Mouse (Mus musculus) testis, adult 2 months (tissue): ENCODE results near the gene Gm21541. TPM values are rescaled to one million over a fixed set of nuclear protein-coding genes. Genes with fewer than 3 reads are reported as not detected.
"Not testable (repeated sequence)": the region's sequence is repeated elsewhere in the genome, so short reads cannot be mapped to it uniquely, and the experiment has no call there.

ENCODE experiments used
- H3K27ac ChIP-seq: fragments of 200-500 bp; 2 replicates; pipeline ENCODE4 v1.5.1; 2012; ENCODE audit warnings: low read depth, low read length; ENCODE audit not compliant: control insufficient read depth, insufficient read depth
- H3K27me3 ChIP-seq: fragments of 200-500 bp; 2 replicates; pipeline ENCODE4 v1.6.1; 2012; ENCODE audit warnings: mild to moderate bottlenecking, low read length, moderate library complexity; ENCODE audit not compliant: control insufficient read depth, insufficient read depth
- H3K36me3 ChIP-seq: fragments of 200-500 bp; 2 replicates; pipeline ENCODE4 v1.6.1; 2012; ENCODE audit warnings: mild to moderate bottlenecking, low read length; ENCODE audit not compliant: control insufficient read depth, insufficient read depth
- H3K4me1 ChIP-seq: fragments of 200-500 bp; 2 replicates; pipeline ENCODE4 v1.6.1; 2012; ENCODE audit warnings: low read length; ENCODE audit not compliant: control insufficient read depth, insufficient read depth
- H3K4me3 ChIP-seq: fragments of 200-500 bp; 2 replicates; pipeline ENCODE4 v1.5.1; 2012; ENCODE audit warnings: low read depth, mild to moderate bottlenecking, low read length, moderate library complexity, mixed read lengths; ENCODE audit not compliant: control insufficient read depth
- polyA plus RNA-seq: library from polyadenylated mRNA; depleted of rRNA; stranded (reverse); fragments of >200 nt; gene quantifications from 2 replicates; pipeline ENCODE4 v1.2.3, GENCODE M21; 2012; rRNA removed

Gm21541 gene
- polyA plus RNA-seq = not detected in 2 replicates

GRCm38 (mm10) chr4:41903310-41903709 lies at the start of gene Gm21541:
TSS of gene Gm21541 (plus strand) at chr4:41903610.
- not testable (repeated sequence) for H3K4me3 ChIP-seq, H3K4me1 ChIP-seq, H3K27ac ChIP-seq, H3K27me3 ChIP-seq, H3K36me3 ChIP-seq

GRCm38 (mm10) chr4:41941272-41941671 lies 37.9 kb downstream of the Gm21541 start, which contains the start of gene Gm20878:
TSS of gene Gm20878 (plus strand) at chr4:41941572.
- H3K4me3 ChIP-seq, H3K27me3 ChIP-seq, H3K27ac ChIP-seq, H3K36me3 ChIP-seq, H3K4me1 ChIP-seq: not testable (repeated sequence)

Other genes with a start within 250 kb of the Gm21541 start
- 3.7 and 4.0 TPM in 2 replicates for gene Cntfr, start 206.5 kb upstream of the Gm21541 start, polyA plus RNA-seq
- gene Il11ra1, start 203.6 kb upstream of the Gm21541 start, polyA plus RNA-seq = 10.7 and 11.0 TPM in 2 replicates
- gene Rpp25l, start 190.1 kb upstream of the Gm21541 start, polyA plus RNA-seq = 21.8 and 27.5 TPM in 2 replicates
- 84.2 and 90.3 TPM in 2 replicates for gene Dctn3, start 180.4 kb upstream of the Gm21541 start, polyA plus RNA-seq
- 0.12 and 0.17 TPM in 2 replicates for gene Arid3c, start 172.5 kb upstream of the Gm21541 start, polyA plus RNA-seq
- gene Galt, start 148.4 kb upstream of the Gm21541 start, polyA plus RNA-seq = 11.1 and 13.6 TPM in 2 replicates
- 21.0 and 22.3 TPM in 2 replicates for gene Sigmar1, start 147.5 kb upstream of the Gm21541 start, polyA plus RNA-seq
- gene Ccl27a, start 129.4 kb upstream of the Gm21541 start, polyA plus RNA-seq = 872 and 1,011 TPM in 2 replicates
- gene Gm20878, start 38.0 kb downstream of the Gm21541 start, polyA plus RNA-seq = 52.9 and 68.6 TPM in 2 replicates
- gene Fam205a4, start 62.4 kb downstream of the Gm21541 start, polyA plus RNA-seq = 8.9 and 9.7 TPM in 2 replicates
- gene Gm21093, start 131.1 kb downstream of the Gm21541 start, polyA plus RNA-seq = not detected in 2 replicates
- gene Gm3893, start 187.6 kb downstream of the Gm21541 start, polyA plus RNA-seq = not detected in 2 replicates
- 0.28 TPM in 1 of 2 replicates, not detected in the other for gene Gm13304, start 211.2 kb downstream of the Gm21541 start, polyA plus RNA-seq
- gene Gm13306, start 249.8 kb downstream of the Gm21541 start, polyA plus RNA-seq = 65.1 and 89.5 TPM in 2 replicates